Mouse (Mus musculus) MEL (cell line): ENCODE data around the gene Fam124a. TPM values are rescaled to one million over a fixed set of nuclear protein-coding genes. Genes with fewer than 3 reads are reported as not detected.

ENCODE experiments used
- DNase-seq: peaks from one replicate; pipeline ENCODE4 v3.0.0; 2011; ENCODE audit warnings: low read depth, low spot score
- H3K27ac ChIP-seq: 2 replicates; pipeline ENCODE4 v1.5.1; 2012; ENCODE audit warnings: low read depth, mild to moderate bottlenecking, control low read depth, low read length, moderate library complexity; ENCODE audit not compliant: control insufficient read depth
- H3K27me3 ChIP-seq, 2 experiments: fragments of 150-350 bp in 1 of 2; sonication (generic) in 1 of 2; 2 replicates each; pipeline ENCODE4 v1.6.1; 2012; ENCODE audit warnings: low read length in 2 of 2, mild to moderate bottlenecking in 2 of 2, improper control_type of control experiment in 1 of 2, moderate library complexity in 1 of 2; ENCODE audit not compliant: insufficient read depth in 2 of 2, control insufficient read depth in 1 of 2
- H3K36me3 ChIP-seq, 2 experiments: 2 replicates each; pipeline ENCODE4 v1.6.1; 2012 to 2014; ENCODE audit warnings: low read length in 2 of 2, improper control_type of control experiment in 1 of 2, inconsistent platforms in 1 of 2, mild to moderate bottlenecking in 1 of 2; ENCODE audit not compliant: insufficient read depth in 2 of 2, control insufficient read depth in 1 of 2
- H3K4me1 ChIP-seq, 2 experiments: fragments of 150-350 bp in 1 of 2; sonication (generic) in 1 of 2; 2 replicates each; pipeline ENCODE4 v1.6.1; 2012; ENCODE audit warnings: low read length in 2 of 2, improper control_type of control experiment in 1 of 2, mild to moderate bottlenecking in 1 of 2; ENCODE audit not compliant: insufficient read depth in 2 of 2, control insufficient read depth in 1 of 2
- H3K4me3 ChIP-seq, 2 experiments: fragments of 150-350 bp in 1 of 2; sonication (generic) in 1 of 2; 2 replicates each; pipeline ENCODE4 v1.5.1; 2012; ENCODE audit warnings: low read depth in 2 of 2, low read length in 2 of 2, mild to moderate bottlenecking in 2 of 2, moderate library complexity in 2 of 2, control low read depth in 1 of 2, improper control_type of control experiment in 1 of 2; ENCODE audit not compliant: control insufficient read depth in 1 of 2, insufficient read depth in 1 of 2
- H3K79me2 ChIP-seq: 2 replicates; pipeline ENCODE4 v1.6.1; 2012; ENCODE audit warnings: mild to moderate bottlenecking, low read length, moderate library complexity; ENCODE audit not compliant: control insufficient read depth, poor library complexity, insufficient read depth
- H3K9ac ChIP-seq: 2 replicates; pipeline ENCODE4 v1.6.1; 2012; ENCODE audit warnings: low read depth, mild to moderate bottlenecking, control low read depth, low read length, moderate library complexity; ENCODE audit not compliant: control insufficient read depth, poor library complexity, severe bottlenecking
- H3K9me3 ChIP-seq: fragments of 150-350 bp; sonication (generic); replicated peaks from 2 replicates; pipeline ENCODE4 v1.6.1; 2012; ENCODE audit warnings: mild to moderate bottlenecking, low read length, improper control_type of control experiment, moderate library complexity; ENCODE audit not compliant: insufficient read depth
- BHLHE40 ChIP-seq: IDR thresholded peaks from 2 replicates; pipeline ENCODE4 v1.6.1; 2012; ENCODE audit warnings: low read depth, mild to moderate bottlenecking, inconsistent platforms, low read length, improper control_type of control experiment, borderline replicate concordance
- ELF1 ChIP-seq: IDR thresholded peaks from 2 replicates; pipeline ENCODE4 v1.6.1; 2014; ENCODE audit warnings: low read depth, mild to moderate bottlenecking, inconsistent platforms, low read length, improper control_type of control experiment, moderate library complexity
- EP300 ChIP-seq, 2 experiments: IDR thresholded peaks; 2 replicates each; pipeline ENCODE4 v1.6.1; 2011; ENCODE audit warnings: improper control_type of control experiment in 2 of 2, low read length in 2 of 2, low read depth in 1 of 2, mild to moderate bottlenecking in 1 of 2
- ETS1 ChIP-seq: IDR thresholded peaks from 2 replicates; pipeline ENCODE4 v1.6.1; 2012; ENCODE audit warnings: low read depth, mild to moderate bottlenecking, inconsistent platforms, low read length, improper control_type of control experiment, moderate library complexity
- GABPA ChIP-seq: IDR thresholded peaks from 2 replicates; pipeline ENCODE4 v1.6.1; 2012; ENCODE audit warnings: low read depth, mild to moderate bottlenecking, inconsistent platforms, low read length, improper control_type of control experiment, moderate library complexity
- JUND ChIP-seq: IDR thresholded peaks from 2 replicates; pipeline ENCODE4 v1.6.1; 2011; ENCODE audit warnings: low read depth, mild to moderate bottlenecking, improper control_type of control experiment, low read length
- MYB ChIP-seq: IDR thresholded peaks from 2 replicates; pipeline ENCODE4 v1.6.1; 2011; ENCODE audit warnings: mild to moderate bottlenecking, low read depth, low read length, improper control_type of control experiment
- MYC ChIP-seq: IDR thresholded peaks from 2 replicates; pipeline ENCODE4 v1.6.1; 2011; ENCODE audit warnings: low read depth, mild to moderate bottlenecking, low read length, improper control_type of control experiment, moderate library complexity
- NELFE ChIP-seq: IDR thresholded peaks from 2 replicates; pipeline ENCODE4 v1.6.1; 2011; ENCODE audit warnings: low read depth, low read length, improper control_type of control experiment
- NRF1 ChIP-seq: IDR thresholded peaks from 2 replicates; pipeline ENCODE4 v1.6.1; 2014; ENCODE audit warnings: low read depth, mild to moderate bottlenecking, inconsistent platforms, low read length, improper control_type of control experiment, moderate library complexity; ENCODE audit not compliant: poor library complexity, insufficient read depth, severe bottlenecking
- POLR2A ChIP-seq, 2 experiments: IDR thresholded peaks; 2 replicates each; pipeline ENCODE4 v1.6.1; 2011 to 2012; ENCODE audit warnings: low read length in 2 of 2, mild to moderate bottlenecking in 2 of 2, control low read depth in 1 of 2, improper control_type of control experiment in 1 of 2, low read depth in 1 of 2, moderate library complexity in 1 of 2; ENCODE audit not compliant: control insufficient read depth in 1 of 2, insufficient read depth in 1 of 2, poor library complexity in 1 of 2
- POLR2AphosphoS2 ChIP-seq: IDR thresholded peaks from 2 replicates; pipeline ENCODE4 v1.6.1; 2011; ENCODE audit warnings: low read length, improper control_type of control experiment
- POLR2AphosphoS5 ChIP-seq: IDR thresholded peaks from 2 replicates; pipeline ENCODE4 v1.6.1; 2012; ENCODE audit warnings: low read depth, borderline replicate concordance, mild to moderate bottlenecking, inconsistent platforms, low read length, moderate library complexity, mixed read lengths
- RAD21 ChIP-seq: IDR thresholded peaks from 2 replicates; pipeline ENCODE4 v1.6.1; 2011; ENCODE audit warnings: mild to moderate bottlenecking, low read depth, low read length, improper control_type of control experiment
- SIN3A ChIP-seq: IDR thresholded peaks from 2 replicates; pipeline ENCODE4 v1.6.1; 2012; ENCODE audit warnings: low read length, improper control_type of control experiment, inconsistent platforms
- SMC3 ChIP-seq: IDR thresholded peaks from 2 replicates; pipeline ENCODE4 v1.6.1; 2011; ENCODE audit warnings: low read depth, low read length, improper control_type of control experiment
- TAL1 ChIP-seq: IDR thresholded peaks from 2 replicates; pipeline ENCODE4 v1.6.1; 2012; ENCODE audit warnings: mild to moderate bottlenecking, inconsistent platforms, low read length, moderate library complexity, mixed read lengths
- TBP ChIP-seq: IDR thresholded peaks from 2 replicates; pipeline ENCODE4 v1.8.0; 2011; ENCODE audit warnings: low read depth, low read length, improper control_type of control experiment
- UBTF ChIP-seq: IDR thresholded peaks from 2 replicates; pipeline ENCODE4 v1.6.1; 2012; ENCODE audit warnings: low read depth, mild to moderate bottlenecking, inconsistent platforms, low read length, improper control_type of control experiment, moderate library complexity, borderline replicate concordance; ENCODE audit not compliant: insufficient read depth
- USF2 ChIP-seq, 2 experiments: IDR thresholded peaks; 2 replicates each; pipeline ENCODE4 v1.6.1; 2011 to 2012; ENCODE audit warnings: improper control_type of control experiment in 2 of 2, low read length in 2 of 2, borderline replicate concordance in 1 of 2, inconsistent platforms in 1 of 2, low read depth in 1 of 2, mild to moderate bottlenecking in 1 of 2; ENCODE audit not compliant: insufficient read depth in 1 of 2
- ZC3H11A ChIP-seq: IDR thresholded peaks from 2 replicates; pipeline ENCODE4 v1.6.1; 2012; ENCODE audit warnings: low read depth, mild to moderate bottlenecking, inconsistent platforms, low read length, improper control_type of control experiment
- ZKSCAN1 ChIP-seq: IDR thresholded peaks from 2 replicates; pipeline ENCODE4 v1.6.1; 2012; ENCODE audit warnings: low read depth, mild to moderate bottlenecking, inconsistent platforms, low read length, improper control_type of control experiment, moderate library complexity
- ZMIZ1 ChIP-seq: IDR thresholded peaks from 2 replicates; pipeline ENCODE4 v1.6.1; 2012; ENCODE audit warnings: low read depth, mild to moderate bottlenecking, inconsistent platforms, low read length, improper control_type of control experiment, moderate library complexity
- polyA plus RNA-seq, 2 experiments: library from polyadenylated mRNA; stranded (reverse) in 1 of 2; unstranded in 1 of 2; fragments of >175 nt in 1 of 2; fragments of >200 nt in 1 of 2; gene quantifications; 2 replicates each; pipeline versions ENCODE4 v1.2.1 to v1.2.4; 2012; ENCODE audit warnings: low replicate concordance in 2 of 2, low read depth in 1 of 2; ENCODE audit not compliant: insufficient read length in 2 of 2, insufficient read depth in 1 of 2, missing spikeins in 1 of 2
- total RNA-seq: library from RNA; depleted of rRNA; stranded (reverse); fragments of 300-350 nt; gene quantifications from 2 replicates; pipeline ENCODE4 v1.2.3, GENCODE M21; 2012

Gene Fam124a
- total and polyA plus RNA-seq, 3 experiments, result not detected

DNA sequence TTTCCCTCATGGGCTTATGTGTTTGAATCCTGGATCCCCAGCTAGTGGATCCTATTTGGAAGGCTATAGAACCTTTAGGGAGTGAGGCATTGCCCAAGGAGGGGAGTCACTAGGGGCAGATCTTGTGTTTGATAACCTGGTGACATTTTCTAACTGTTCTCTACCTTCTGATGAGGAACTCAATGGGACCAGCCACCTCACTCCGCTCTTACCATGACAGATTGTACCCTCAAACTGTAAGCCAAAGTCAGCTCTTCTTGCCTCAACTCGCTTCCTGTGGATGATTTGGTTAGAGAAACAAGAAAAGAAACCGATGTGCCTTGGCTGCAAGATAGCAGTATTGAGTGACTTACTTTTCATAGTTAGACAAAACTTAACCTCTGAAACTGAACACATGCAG, 96.2 kb downstream of the Fam124a start:
- no peak overlapping the region for H3K27ac ChIP-seq
- no peaks in the 10 kb centered on the region for H3K36me3 ChIP-seq
- no peak for DNase-seq
- no peak for TF ChIP-seq MYB
- TF ChIP-seq TAL1, result no peak
- no peak for TF ChIP-seq NELFE
- no peak for TF ChIP-seq POLR2A (IDR thresholded peaks at IDR 0.05; ENCODE audit: control insufficient read depth in 1 of 2, insufficient read depth in 1 of 2, low read depth in 1 of 2, low read length in 2 of 2, poor library complexity in 1 of 2)
- TF ChIP-seq ZKSCAN1, result no peak
- TF ChIP-seq SIN3A, result no peak
- TF ChIP-seq GABPA, result no peak
- TF ChIP-seq BHLHE40, result no peak
- no peak for TF ChIP-seq UBTF
- no peak for TF ChIP-seq USF2 (IDR thresholded peaks at IDR 0.05; ENCODE audit: borderline replicate concordance in 1 of 2, insufficient read depth in 1 of 2, low read depth in 1 of 2, low read length in 2 of 2)
- no peak for TF ChIP-seq ELF1
- TF ChIP-seq MYC, result no peak
- TF ChIP-seq JUND, result no peak
- no peak for TF ChIP-seq EP300 (IDR thresholded peaks at IDR 0.05; ENCODE audit: low read depth in 1 of 2, low read length in 2 of 2)
- no peak for TF ChIP-seq RAD21
- TF ChIP-seq ZMIZ1, result no peak
- TF ChIP-seq NRF1, result no peak
- TF ChIP-seq ZC3H11A, result no peak
- no peak for TF ChIP-seq TBP
- TF ChIP-seq SMC3, result no peak
- no peaks in the 10 kb centered on the region for H3K9me3 ChIP-seq
- peaks cover 0 to 4% of the 10 kb centered on the region in 2 experiments; a peak in 2 of 4 replicates for H3K27me3 ChIP-seq
- H3K9ac ChIP-seq, result no peak overlapping the region
- H3K79me2 ChIP-seq, result no peaks in the 10 kb centered on the region
- H3K4me1 ChIP-seq, result no peaks in the 10 kb centered on the region
- H3K4me3 ChIP-seq, result no peak overlapping the region

GRCm38 (mm10) chr14:62655996-62656395, 100.5 kb downstream of the Fam124a start:
- no peaks in the 10 kb centered on the region for H3K9me3 ChIP-seq
- TF ChIP-seq ZC3H11A (no peak), POLR2AphosphoS5 (no peak), ETS1 (no peak), POLR2AphosphoS2 (no peak), EP300 (IDR thresholded peaks at IDR 0.05; ENCODE audit: low read depth in 1 of 2, low read length in 2 of 2) (no peak), TAL1 (no peak)
- TF ChIP-seq, all 39 proteins: peak for 0
- Histone ChIP-seq H3K4me3 (no peak overlapping the region), H3K27me3 (peaks cover 6 to 8% of the 10 kb centered on the region in 2 experiments), H3K79me2 (no peaks in the 10 kb centered on the region), H3K27ac (no peak overlapping the region), H3K4me1 (no peaks in the 10 kb centered on the region), H3K36me3 (no peaks in the 10 kb centered on the region), H3K9ac (no peak overlapping the region)
- no peak for DNase-seq
